Mouse (Mus musculus) kidney, adult 2 months (tissue): ENCODE measurements around the gene Gabrb1. TPM values are rescaled to one million over a fixed set of nuclear protein-coding genes. Genes with fewer than 3 reads are reported as not detected.

Experiments used
- DNase-seq: peaks from one replicate; pipeline ENCODE4 v3.0.0; 2021
- H3K27ac ChIP-seq: fragments of 200-500 bp; 2 replicates; pipeline ENCODE4 v1.5.1; 2012; ENCODE audit warnings: low read depth, low read length, control low read depth, inconsistent platforms; ENCODE audit not compliant: insufficient read depth
- H3K27me3 ChIP-seq: fragments of 200-500 bp; replicated peaks from 2 replicates; pipeline ENCODE4 v1.6.1; 2012; ENCODE audit warnings: mild to moderate bottlenecking, moderate library complexity, low read length, inconsistent platforms; ENCODE audit not compliant: control insufficient read depth, insufficient read depth
- H3K36me3 ChIP-seq: fragments of 200-500 bp; 2 replicates; pipeline ENCODE4 v1.6.1; 2012; ENCODE audit warnings: mild to moderate bottlenecking, moderate library complexity, low read length, inconsistent platforms; ENCODE audit not compliant: control insufficient read depth, insufficient read depth
- H3K4me1 ChIP-seq: fragments of 200-500 bp; 2 replicates; pipeline ENCODE4 v1.6.1; 2011; ENCODE audit warnings: low read length; ENCODE audit not compliant: control insufficient read depth, insufficient read depth
- H3K4me3 ChIP-seq: fragments of 200-500 bp; 2 replicates; pipeline ENCODE4 v1.5.1; 2011; ENCODE audit warnings: mild to moderate bottlenecking, low read depth, low read length, control low read depth; ENCODE audit not compliant: insufficient read depth
- CTCF ChIP-seq: fragments of 200-500 bp; conservative IDR thresholded peaks from 2 replicates; pipeline ENCODE4 v1.5.1; 2011; ENCODE audit warnings: low read depth, mild to moderate bottlenecking, control low read depth, low read length, moderate library complexity, mixed read lengths; ENCODE audit not compliant: insufficient read depth, insufficient read length
- POLR2A ChIP-seq: fragments of 200-500 bp; IDR thresholded peaks from one replicate; pipeline ENCODE4 v1.6.1; 2011; ENCODE audit warnings: low read depth, low read length, control low read depth
- WGBS: fragments of 180-500 bp; shearing (Covaris S2); methylation state at CpG from one replicate; pipeline ENCODE4 v1.1.7; 2018; 5-methylcytosine and 5-hydroxymethylcytosine counted together
- polyA plus RNA-seq: library from polyadenylated mRNA; depleted of rRNA; stranded (reverse); fragments of >200 nt; gene quantifications from 2 replicates; pipeline ENCODE4 v1.2.3, GENCODE M21; 2012

Gabrb1 gene
- polyA plus RNA-seq, 1 experiment: 0.08 TPM

DNA sequence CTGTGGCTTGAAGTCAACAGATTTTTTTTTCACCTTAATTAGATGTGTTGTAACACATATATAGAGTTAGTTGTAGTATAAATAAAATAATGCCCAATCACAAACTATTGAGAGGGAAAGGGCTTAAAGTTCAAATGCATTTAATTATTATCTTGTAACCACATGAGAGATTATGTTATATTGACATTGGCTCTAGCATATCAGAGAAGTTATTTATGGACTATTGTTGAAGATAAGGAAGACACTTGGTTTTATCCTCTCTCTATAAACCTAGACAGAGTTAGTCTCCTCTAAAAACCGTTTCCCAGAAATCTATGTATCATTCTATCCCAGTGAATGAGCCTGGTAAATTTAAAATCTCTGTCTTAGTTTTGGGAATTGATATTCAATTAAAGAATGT, 515.6 kb downstream of the Gabrb1 start:
- Histone ChIP-seq H3K36me3 (no peaks in the 10 kb centered on the region), H3K27ac (no peak overlapping the region), H3K27me3 (no peaks in the 10 kb centered on the region), H3K4me3 (no peak overlapping the region), H3K4me1 (no peaks in the 10 kb centered on the region)
- DNase-seq: no peak
- no peak for TF ChIP-seq CTCF
- no peak for TF ChIP-seq POLR2A
- WGBS: 70% methylated on average over 1 of the region's 1 CpGs

DNA sequence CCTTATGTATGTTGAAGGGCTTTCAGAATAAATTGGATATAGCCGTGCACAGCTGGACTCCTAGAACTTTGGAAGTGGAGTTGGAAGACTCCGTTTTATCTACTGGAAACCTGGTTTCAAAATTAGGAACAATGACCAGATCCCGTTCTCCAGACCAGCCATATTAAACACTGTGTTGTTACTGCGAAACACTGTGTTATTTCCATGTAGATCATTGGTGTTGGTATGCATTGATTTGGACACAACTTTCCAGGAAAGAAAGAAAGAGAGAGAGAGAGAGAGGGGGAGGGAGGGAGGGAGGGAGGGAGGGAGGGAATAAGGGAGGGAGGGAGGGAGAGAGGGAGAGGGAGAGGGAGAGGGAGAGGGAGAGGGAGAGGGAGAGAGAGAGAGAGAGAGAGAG, 517.1 kb downstream of the Gabrb1 start:
- DNase-seq: no peak
- Histone ChIP-seq H3K27ac (no peak overlapping the region), H3K36me3 (no peaks in the 10 kb centered on the region), H3K4me1 (no peaks in the 10 kb centered on the region), H3K4me3 (no peak overlapping the region), H3K27me3 (no peaks in the 10 kb centered on the region)
- TF ChIP-seq CTCF (no peak), POLR2A (no peak)
- 89% methylated on average over 4 of the region's 4 CpGs for WGBS

DNA sequence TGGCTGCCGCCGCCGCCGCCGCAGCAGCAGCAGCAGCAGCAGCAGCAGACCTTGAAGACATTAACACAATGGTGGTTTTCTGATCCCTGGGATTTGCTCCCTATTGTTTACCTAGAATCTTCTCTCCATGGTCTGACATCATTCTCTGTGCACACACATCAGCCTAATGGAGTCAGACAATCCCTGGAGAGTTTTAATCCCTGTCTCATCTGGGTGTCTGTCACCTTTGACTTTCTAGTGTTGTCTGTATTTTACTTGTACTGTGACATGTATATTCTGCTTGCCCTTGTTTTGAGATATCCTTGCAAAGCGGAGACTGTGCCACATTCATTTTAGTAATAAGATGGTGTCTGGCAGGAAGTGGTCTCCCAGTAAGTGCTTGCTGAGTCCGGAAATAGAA, 517.6 kb downstream of the Gabrb1 start:
- DNase-seq: no peak
- no peak overlapping the region for H3K4me3 ChIP-seq
- no peaks in the 10 kb centered on the region for H3K4me1 ChIP-seq
- 50% methylated on average over 7 of the region's 7 CpGs for WGBS
- TF ChIP-seq POLR2A (no peak), CTCF (no peak)
- no peaks in the 10 kb centered on the region for H3K27me3 ChIP-seq
- no peak overlapping the region for H3K27ac ChIP-seq
- no peaks in the 10 kb centered on the region for H3K36me3 ChIP-seq

DNA sequence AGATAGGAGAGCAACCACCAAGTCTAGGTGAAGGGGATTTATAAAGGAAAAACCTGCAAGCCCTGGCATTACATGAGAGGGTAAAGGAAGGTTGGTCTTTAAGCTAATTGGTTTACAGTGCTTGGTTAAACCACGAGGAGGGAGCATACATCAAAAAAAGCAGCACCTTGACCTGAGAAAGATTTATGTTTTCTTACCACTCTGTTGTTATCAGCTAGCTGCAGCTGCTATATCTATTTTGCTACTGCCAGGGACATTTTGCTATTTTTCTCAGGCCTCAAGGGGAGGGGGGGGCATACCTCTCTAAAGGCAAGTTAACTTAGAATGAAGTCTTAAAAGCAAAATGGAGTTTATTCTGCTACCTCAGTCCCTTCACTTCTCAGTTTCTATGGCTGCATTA, 523.3 kb downstream of the Gabrb1 start:
- 42% methylated on average over 1 of the region's 1 CpGs for WGBS
- TF ChIP-seq POLR2A (no peak), CTCF (no peak)
- H3K36me3 ChIP-seq: no peaks in the 10 kb centered on the region
- no peaks in the 10 kb centered on the region for H3K27me3 ChIP-seq
- H3K4me3 ChIP-seq: no peak overlapping the region
- H3K27ac ChIP-seq: no peak overlapping the region
- H3K4me1 ChIP-seq: no peaks in the 10 kb centered on the region
- no peak for DNase-seq

DNA sequence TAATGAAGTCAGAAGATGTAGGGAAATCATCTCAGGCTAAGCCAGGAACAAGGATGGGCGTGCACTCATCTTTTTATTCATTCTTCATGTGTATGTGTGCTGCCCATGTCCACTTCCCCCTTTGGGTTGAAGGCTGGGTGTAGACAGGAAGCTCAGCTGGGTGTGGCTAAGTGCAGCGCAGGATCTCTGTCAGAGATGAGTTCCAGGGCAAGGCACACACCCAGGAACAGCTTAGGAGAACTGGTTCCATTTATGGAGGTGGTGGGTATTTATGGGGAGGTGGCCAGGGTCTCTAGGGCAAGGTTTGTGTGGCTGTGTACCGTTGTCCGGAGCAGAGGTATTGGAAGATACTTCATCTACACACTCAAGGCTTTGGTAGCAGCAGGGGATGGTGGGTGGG, 524.9 kb downstream of the Gabrb1 start:
- Histone ChIP-seq H3K27ac (no peak overlapping the region), H3K36me3 (no peaks in the 10 kb centered on the region), H3K4me1 (no peaks in the 10 kb centered on the region), H3K4me3 (no peak overlapping the region), H3K27me3 (no peaks in the 10 kb centered on the region)
- WGBS: 84% methylated on average over 4 of the region's 4 CpGs
- TF ChIP-seq CTCF (no peak), POLR2A (no peak)
- peak; percentile 31 for DNase-seq

DNA sequence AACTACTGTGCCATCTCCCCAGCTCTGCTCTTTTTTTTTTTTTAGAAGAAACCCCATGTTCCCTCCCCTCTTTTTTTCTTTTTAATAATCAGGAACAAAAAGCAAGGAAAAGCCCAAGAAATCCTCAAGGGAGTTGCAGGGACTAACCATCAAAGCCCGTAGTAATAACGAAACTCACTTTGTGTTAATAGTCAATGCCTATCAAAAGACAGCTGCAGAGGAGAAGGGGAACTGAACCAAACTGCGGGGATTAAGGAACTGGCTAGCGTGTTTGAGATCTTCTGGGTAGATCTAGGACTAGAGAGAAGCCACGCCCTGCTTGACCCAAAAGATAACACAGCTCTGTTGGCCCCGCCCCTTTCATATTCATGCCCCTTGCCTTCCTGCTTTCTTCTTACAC, 526.0 kb downstream of the Gabrb1 start:
- no peak overlapping the region for H3K4me3 ChIP-seq
- DNase-seq: peak; percentile 29
- TF ChIP-seq CTCF: no peak
- TF ChIP-seq POLR2A: no peak
- H3K27me3 ChIP-seq: no peaks in the 10 kb centered on the region
- 87% methylated on average over 6 of the region's 6 CpGs for WGBS
- H3K36me3 ChIP-seq: no peaks in the 10 kb centered on the region
- no peaks in the 10 kb centered on the region for H3K4me1 ChIP-seq
- no peak overlapping the region for H3K27ac ChIP-seq

DNA sequence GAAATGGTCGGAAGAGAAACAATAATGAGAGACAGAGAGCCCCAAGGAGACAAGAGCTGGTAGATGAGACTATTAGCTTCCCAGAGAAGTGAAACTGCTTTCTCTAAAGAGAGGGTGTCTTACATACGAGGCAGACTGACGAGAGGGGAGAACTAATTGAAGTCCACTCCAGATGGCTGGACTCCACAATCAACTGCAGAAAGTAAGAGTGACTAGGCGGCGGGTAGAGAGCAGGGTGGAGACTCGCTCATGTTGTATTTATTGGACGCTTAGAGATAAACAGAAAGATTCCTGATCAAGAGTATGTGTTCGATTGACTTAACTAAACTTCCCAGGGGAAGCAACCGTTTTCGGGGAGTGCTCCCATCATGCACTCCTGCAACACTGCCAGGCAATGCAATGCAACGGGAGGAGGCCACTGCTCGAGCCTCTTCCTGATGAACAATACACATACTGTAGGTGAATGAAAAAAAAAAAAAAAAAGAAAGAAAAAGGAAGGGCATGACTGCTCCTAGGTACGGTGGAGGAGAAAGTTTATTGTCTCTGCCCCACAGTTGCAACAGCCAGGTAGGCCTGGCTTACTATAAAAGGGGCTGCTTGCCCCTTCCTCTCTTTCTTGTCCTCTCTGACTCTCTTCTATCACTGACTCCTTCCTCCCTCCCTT, 526.7 kb downstream of the Gabrb1 start:
- WGBS: 86% methylated on average over 13 of the region's 13 CpGs
- Histone ChIP-seq H3K36me3 (no peaks in the 10 kb centered on the region), H3K4me3 (no peak overlapping the region)

More for the DNA sequence above, 526.7 kb downstream of the Gabrb1 start:
- Histone ChIP-seq H3K4me1 (no peaks in the 10 kb centered on the region), H3K27me3 (no peaks in the 10 kb centered on the region), H3K27ac (no peak overlapping the region)
- DNase-seq: no peak
- no peak for TF ChIP-seq CTCF
- no peak for TF ChIP-seq POLR2A
